Mouse (Mus musculus): ENCODE measurements around the gene Gm20747. TPM values are rescaled to one million over a fixed set of nuclear protein-coding genes. Genes with fewer than 3 reads are reported as not detected.
"Not testable (repeated sequence)": the region's sequence is repeated elsewhere in the genome, so short reads cannot be mapped to it uniquely, and the experiment has no call there.

Gm20747 gene
- not detected in 2 replicates for polyA plus RNA-seq (2016; fragmentation: Nextera tagmentation; extraction: Ambion mirVana)

GRCm38 (mm10) chrY:53418191-53418590 lies at the start of gene Gm20747:
TSS of gene Gm20747 (minus strand) at chrY:53418291.
- no CpG with 5 or more reads among the region's 3 CpGs for WGBS
- H3K4me2 ChIP-seq (replicated peaks); H3K36me3 ChIP-seq; H3K9ac ChIP-seq; H3K4me3 ChIP-seq; H3K4me1 ChIP-seq; ATAC-seq (ENCODE audit: low FRiP score); H3K9me3 ChIP-seq (replicated peaks); H3K27me3 ChIP-seq; H3K27ac ChIP-seq: not testable (repeated sequence)
